Mouse (Mus musculus) adrenal gland, postnatal 10 days (tissue): ENCODE results near the gene Hoxb5. TPM values are rescaled to one million over a fixed set of nuclear protein-coding genes. Genes with fewer than 3 reads are reported as not detected.

ENCODE experiments used
- DNase-seq: peaks from one replicate; pipeline ENCODE4 v3.0.0; 2021; ENCODE audit warnings: mixed read lengths
- microRNA-seq: library from miRNA; unstranded; fragments of <30 nt; microRNA quantifications from one replicate; pipeline ENCODE4 v1.2.0, GENCODE M21; 2021
- total RNA-seq, 2 experiments: library from RNA; stranded (reverse); gene quantifications; 2 replicates each; pipeline ENCODE4 v1.2.3; 2021

Gene Hoxb5
- total RNA-seq, 2 experiments from 2014 or later: 12.1 to 17.1 TPM

DNA sequence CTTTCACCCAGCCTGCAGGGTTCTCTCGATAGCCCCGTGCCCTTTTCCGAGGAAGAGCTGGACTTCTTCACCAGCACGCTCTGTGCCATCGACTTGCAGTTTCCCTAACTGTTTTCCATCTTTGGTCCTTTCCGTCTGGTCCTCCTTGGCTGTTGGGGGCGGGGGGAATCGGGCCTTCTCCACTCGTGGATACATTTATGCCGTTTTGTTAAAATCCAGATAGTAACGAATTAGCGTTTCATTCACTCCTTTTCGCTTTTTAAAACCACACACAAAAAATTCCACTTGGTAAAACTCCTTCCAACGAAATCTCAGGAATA lies 50.3 kb downstream of the Hoxb5 start:
- DNase-seq: peak; percentile 61

DNA sequence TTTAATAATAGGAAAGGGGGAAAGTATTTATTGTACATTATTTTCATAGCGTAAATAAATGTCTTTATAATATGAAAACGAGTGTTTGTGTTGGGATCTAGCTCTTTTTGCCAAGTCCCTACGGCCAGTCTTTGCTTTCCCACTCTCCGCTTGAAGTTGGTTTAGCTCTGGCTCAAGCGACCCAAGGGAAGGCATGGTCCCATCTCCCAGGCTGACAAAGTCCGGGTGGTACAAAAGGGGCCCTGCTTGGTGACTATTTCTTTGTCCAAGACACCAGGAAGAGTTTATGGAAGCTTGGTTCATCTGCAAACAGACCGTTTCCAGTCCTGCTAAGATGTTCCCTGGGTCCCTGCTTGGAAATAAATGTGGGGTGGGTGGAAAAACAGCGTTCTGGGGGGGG lies 50.8 kb downstream of the Hoxb5 start:
- DNase-seq: peak; percentile 52

- DNase-seq: peak; percentile 74
These were observed 51.2 kb downstream of the Hoxb5 start for GRCm38 (mm10) chr11:96354376-96354775.

DNA sequence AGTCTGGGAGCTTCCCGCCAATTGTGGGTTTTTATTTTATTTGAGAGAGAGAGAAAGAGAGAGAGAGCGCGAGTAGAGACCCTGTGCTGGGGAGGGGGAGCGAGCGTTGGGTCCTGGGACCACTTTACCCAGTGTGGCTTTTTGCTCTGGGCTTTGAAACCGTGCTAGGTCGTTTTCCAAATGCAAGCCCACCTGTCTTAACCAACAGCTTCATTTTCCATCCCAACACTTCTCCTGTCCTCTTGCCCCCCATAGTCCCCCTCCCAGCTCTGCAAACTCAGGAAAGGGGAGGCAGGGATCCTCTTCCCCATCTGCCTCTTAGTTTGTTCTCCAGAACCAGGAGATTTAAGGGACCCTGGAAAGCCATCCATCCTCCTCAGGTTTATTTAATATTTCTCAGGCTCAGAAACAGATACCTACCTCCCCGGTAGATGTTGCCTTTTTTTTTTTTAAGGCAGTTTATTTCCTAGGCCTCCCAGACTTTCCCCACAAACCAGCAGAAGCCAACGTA lies 51.7 kb downstream of the Hoxb5 start:
- DNase-seq: peak; percentile 19

Small RNA genes lying within 50 kb of the gene (microRNA-seq; reads per million reads assigned to microRNA genes)
- gene Mir10a (27,315 reads per million, percentile 97 among the genes with 10 or more reads in this experiment), gene Mir196a-1 (16.6 reads per million, percentile 25 among the genes with 10 or more reads in this experiment)

Other genes starting within 250 kb of the Hoxb5 start
- 10 to 100 TPM; 41.7 to 44.6 TPM for gene Ube2z, start 237.9 kb upstream of the Hoxb5 start, total RNA-seq
- 100 to 1,000 TPM; 267 to 394 TPM for gene Atp5g1, start 227.7 kb upstream of the Hoxb5 start, total RNA-seq
- not detected for gene Calcoco2, start 191.4 kb upstream of the Hoxb5 start, total RNA-seq
- not detected for gene Ttll6, start 169.6 kb upstream of the Hoxb5 start, total RNA-seq
- gene Hoxb13, start 109.0 kb upstream of the Hoxb5 start, total RNA-seq: under 1 TPM in 1 of 2 experiments, not detected in 1; 0.12 TPM
- gene Hoxb9, start 31.9 kb upstream of the Hoxb5 start, total RNA-seq: 10 to 100 TPM; 55.7 to 73.6 TPM
- 10 to 100 TPM; 38.5 to 44.0 TPM for gene Hoxb8, start 21.4 kb upstream of the Hoxb5 start, total RNA-seq
- gene Hoxb7, start 16.7 kb upstream of the Hoxb5 start, total RNA-seq: 10 to 100 TPM; 27.3 to 27.7 TPM
- 10 to 100 TPM; 23.6 to 29.8 TPM for gene Hoxb6, start 10.9 kb upstream of the Hoxb5 start, total RNA-seq
- gene Hoxb4, start 14.9 kb downstream of the Hoxb5 start, total RNA-seq: 10 to 100 TPM in 1 of 2 experiments, 1 to 10 TPM in 1; 8.4 to 15.9 TPM
- 10 to 100 TPM; 13.7 to 24.8 TPM for gene Hoxb3, start 20.0 kb downstream of the Hoxb5 start, total RNA-seq
- gene Hoxb2, start 47.2 kb downstream of the Hoxb5 start, total RNA-seq: 10 to 100 TPM; 16.3 to 16.7 TPM
- gene Hoxb1, start 62.4 kb downstream of the Hoxb5 start, total RNA-seq: not detected
- gene Skap1, start 161.3 kb downstream of the Hoxb5 start, total RNA-seq: 1 to 10 TPM; 4.7 to 7.6 TPM